Mouse (Mus musculus) left cerebral cortex, adult 8-10 months (tissue): Measurements from ENCODE around the gene Gm5965. TPM values are rescaled to one million over a fixed set of nuclear protein-coding genes. Genes with fewer than 3 reads are reported as not detected.
"Not testable (repeated sequence)": the region's sequence is repeated elsewhere in the genome, so short reads cannot be mapped to it uniquely, and the experiment has no call there.

Experiments used
- DNase-seq, 2 experiments: peaks; one replicate each; pipeline ENCODE4 v3.0.0; 2022; ENCODE audit warnings: low spot score in 2 of 2
- total RNA-seq, 4 experiments: library from RNA; stranded (reverse); gene quantifications; 2 replicates each; pipeline ENCODE4 v1.2.4; 2022

The Gm5965 gene
- not detected for total RNA-seq

DNA sequence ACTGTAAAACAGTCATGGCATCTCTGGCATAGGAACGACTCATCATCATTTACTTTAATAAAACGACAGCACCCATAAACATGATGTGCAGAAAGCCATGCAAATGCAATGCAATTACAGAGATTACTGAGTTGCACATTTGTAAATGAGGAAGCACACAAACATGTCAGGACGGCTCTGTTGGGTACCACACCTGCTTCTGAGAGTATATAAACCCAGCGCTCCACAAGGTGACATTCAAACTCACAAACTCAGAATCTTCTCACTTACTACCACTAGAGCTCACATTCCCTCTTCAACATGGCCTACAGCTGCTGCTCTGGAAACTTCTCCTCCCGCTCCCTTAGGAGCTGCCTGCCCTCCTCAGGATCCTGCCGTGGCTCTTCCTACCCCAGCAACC, at the start of gene Gm5965:
Gm5965 (plus strand) TSS at position 301 of the 400 bp plus-strand sequence.
- no peak for DNase-seq

DNA sequence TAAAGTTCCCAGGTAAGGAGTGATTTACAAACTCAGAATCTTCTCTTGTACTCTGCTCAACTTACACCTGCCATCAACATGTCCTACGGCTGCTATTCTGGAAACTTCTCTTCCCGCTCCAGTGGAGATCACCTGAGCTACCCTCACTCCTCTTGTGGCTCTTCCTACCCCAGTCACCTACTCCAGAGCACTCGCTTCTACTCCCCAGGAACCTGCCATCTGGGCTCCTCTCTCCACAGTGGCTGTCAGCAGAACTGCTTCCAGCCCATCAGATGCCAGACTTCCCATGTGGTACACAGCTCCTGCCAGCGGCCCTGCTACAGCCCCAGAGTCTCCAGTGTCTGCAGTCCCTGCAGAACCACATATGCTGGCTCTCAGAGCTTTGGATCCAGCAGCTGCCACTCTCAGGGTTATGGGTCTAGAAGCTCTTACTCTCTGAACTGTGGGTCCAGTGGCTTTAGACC, 48.9 kb upstream of the Gm5965 start, which contains the start of gene Krtap13-1:
Krtap13-1 (plus strand) TSS at position 51 of the 464 bp plus-strand sequence.
- DNase-seq = no peak

DNA sequence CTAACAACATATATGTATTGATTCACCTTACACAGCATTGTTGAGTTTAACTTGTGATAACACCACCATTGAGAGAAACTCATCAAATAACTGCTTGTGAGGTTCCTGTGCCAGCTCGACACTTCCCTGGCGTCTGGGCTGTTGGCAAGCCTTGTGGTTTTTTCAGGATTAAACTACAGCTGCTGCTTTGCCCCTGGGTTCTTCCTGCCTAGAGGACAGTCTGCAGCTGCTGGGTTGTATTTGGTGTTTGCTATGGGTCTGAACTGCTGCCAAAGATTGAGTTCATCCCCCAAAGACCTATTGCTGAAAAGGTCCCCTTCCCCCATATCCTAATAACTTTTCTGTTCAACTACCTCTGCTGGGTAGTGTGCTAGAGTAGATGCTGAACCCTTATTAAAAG, 42.3 kb upstream of the Gm5965 start:
- DNase-seq = no peak

DNA sequence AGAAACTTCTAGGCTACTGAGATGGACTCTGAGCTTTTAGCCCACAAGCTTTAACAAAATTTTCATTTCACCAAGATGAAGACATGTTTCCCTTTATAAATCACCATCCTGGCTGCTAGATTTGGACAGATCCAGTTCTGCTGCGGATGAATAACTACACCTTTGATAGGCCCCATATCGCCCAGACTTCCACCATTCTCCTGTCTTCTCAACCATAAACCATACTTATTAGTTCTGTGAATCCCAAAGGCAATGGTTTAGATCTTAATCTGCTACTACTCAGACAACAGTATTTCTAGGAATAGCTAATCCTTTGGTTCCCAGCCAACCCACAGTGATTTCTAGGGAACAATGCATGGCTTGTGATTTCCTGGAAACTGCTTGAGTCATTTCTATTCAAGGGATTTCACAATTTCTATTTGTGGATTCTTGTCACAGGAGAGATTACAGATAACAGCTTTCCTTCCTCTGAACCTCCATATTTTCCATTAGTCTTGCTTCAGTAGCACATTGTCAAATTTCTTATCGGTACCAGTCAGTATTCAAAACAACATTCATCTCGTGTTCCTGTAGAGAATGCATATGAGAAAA, 32.9 kb upstream of the Gm5965 start:
- DNase-seq = no peak

DNA sequence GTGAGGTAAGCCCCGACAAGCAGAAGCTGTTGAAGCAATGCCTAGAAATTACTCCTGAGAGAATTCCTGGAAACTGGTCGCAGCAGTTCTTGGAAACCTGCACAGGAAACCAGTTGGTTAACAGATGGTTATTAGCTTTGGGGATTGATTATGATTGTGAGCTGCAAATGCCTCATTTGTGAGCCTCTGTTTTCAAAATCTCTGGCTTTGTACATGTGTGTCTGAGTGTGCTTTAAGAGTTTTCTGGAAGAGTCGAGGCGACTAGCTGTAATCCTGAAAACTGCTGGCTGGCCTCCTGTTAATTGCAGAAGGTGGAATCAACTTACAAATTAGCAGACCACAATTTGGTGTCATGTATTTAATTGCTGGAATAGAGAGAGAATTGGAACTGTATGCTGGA, 29.8 kb upstream of the Gm5965 start:
- no peak for DNase-seq

DNA sequence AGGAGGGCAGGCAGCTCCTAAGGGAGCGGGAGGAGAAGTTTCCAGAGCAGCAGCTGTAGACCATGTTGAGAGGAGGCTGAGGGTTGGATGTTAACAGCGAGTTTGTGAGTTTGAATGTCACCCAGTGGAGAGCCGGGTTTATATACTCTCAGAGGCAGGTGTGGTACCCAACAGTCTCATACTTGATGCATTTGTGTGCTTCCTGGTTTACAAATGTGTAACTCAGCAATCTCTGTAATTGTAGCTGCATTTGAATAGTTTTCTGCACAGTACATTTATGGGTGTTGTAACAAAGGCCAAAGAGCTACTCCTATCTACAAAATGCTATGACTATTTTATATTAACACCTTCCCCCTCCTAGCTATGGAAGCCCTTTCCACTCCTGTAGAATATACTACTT, 26.2 kb upstream of the Gm5965 start, which contains the start of gene Krtap13:
Krtap13 (minus strand) TSS at position 101 of the 400 bp plus-strand sequence.
- DNase-seq = not testable (repeated sequence)

DNA sequence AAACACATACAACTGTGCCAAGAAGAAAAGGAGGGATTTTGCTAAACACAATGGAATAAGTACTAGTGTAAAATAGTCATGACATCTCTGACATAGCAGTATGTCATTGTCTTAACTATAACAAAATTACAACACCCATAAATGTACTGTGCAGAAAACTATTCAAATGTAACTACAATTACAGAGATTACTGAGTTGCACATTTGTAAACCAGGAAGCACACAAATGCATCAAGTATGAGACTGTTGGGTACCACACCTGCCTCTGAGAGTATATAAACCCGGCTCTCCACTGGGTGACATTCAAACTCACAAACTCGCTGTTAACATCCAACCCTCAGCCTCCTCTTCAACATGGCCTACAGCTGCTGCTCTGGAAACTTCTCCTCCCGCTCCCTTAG, 19.1 kb upstream of the Gm5965 start, which contains the start of gene 2310034C09Rik:
2310034C09Rik (plus strand) TSS at position 301 of the 400 bp plus-strand sequence.
- DNase-seq = not testable (repeated sequence)

DNA sequence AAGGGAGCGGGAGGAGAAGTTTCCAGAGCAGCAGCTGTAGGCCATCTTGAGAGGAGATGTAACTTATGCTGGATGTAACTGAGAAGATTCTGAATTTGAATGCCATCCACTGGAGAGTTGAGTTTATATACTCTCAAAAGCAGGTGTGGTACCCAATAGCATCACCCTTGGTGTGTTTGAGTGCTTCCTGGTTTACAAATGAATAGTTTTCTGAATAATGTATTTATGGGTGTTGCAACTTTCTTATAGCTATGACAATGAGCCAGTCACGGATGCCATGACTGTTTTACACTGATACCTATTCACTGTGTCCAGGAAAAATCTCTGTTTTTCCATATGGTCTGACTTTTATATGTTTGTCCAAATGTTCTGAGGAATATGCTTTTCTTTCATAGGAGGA, 3.6 kb upstream of the Gm5965 start, which contains the start of gene 2310057N15Rik:
2310057N15Rik (minus strand) TSS at position 101 of the 400 bp plus-strand sequence.
- no peak for DNase-seq

DNA sequence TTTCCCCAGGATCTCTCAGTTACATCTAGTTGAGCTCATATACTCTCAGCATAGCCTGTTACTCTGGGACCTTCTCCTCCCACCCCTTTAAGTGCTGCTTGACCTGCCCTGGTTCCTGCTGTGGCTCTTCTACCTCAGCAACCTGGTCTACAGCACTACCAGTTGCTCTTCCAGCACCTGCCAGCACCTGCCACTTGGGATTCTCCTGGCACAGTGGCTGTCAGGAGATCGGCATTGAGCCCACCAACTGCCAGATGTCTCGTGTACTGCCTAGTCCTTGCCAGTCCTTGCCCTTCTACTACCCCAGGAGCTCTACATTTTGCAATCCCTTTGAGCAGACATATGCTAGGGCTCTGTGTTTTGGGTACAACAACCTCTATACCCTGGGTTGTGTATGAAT, 9.1 kb downstream of the Gm5965 start:
- DNase-seq = no peak

DNA sequence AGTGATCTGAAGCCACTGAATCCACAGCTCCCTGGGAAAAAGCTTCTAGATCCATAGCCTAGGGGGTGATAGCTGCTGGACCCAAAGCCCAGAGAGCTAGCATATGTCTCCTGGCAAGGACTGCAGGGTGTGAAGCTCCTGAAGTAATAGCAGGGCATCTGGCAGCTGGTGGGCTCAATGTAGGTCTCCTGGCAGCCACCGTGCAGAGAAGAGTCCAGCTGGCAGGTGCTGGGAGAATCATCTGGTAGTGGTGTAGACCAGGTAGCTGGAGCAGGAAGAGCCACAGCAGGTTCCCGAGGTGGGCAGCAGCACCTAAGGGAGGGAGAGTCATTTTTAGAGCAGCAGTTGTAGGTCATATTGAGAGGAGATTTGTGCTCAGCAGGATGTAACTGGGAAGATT, 34.1 kb downstream of the Gm5965 start, which contains the start of gene Gm20741:
Gm20741 (minus strand) TSS at position 394 of the 400 bp plus-strand sequence.
- peak in 1 of 2 experiments; percentile 19 for DNase-seq

DNA sequence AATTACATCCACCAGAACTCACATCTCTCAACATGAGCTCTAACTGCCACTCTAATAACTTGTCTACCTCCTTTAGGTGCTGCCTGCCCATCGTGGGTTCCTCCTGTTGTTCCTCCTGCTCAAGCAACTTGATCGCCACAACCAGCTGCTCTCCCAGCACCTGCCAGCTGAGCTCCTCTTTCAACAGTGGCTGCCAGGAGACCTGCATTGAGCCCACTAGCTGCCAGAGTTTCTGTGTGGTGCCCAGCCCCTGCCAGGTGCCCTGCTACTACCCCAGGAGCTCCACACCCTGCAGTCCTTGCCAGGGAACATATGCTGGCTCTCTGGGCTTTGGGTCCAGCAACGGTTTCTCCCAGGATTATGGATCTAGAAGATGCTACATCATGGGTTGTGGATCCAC, 42.4 kb downstream of the Gm5965 start, which contains the start of gene Krtap15:
Krtap15 (plus strand) TSS at position 150 of the 400 bp plus-strand sequence.
- no peak for DNase-seq

DNA sequence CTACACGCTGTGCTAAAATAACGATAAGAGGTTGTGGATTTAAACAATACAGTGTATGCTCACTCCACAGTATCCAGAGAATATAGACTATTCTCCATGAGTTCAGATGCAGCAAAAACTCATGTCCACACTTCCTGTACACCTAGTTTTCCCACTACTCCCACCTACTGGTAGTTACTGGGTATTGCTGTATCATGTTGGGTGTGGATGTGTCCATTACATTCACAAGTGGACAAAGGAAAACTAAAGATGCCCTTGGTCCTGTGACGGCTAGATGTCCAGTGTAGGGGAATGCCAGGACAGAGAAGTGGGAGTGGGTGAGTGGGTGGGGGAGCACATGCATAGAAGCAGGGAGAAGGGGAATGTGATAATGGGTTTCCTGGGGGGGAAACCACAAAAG, 46.0 kb downstream of the Gm5965 start:
- DNase-seq = no peak

DNA sequence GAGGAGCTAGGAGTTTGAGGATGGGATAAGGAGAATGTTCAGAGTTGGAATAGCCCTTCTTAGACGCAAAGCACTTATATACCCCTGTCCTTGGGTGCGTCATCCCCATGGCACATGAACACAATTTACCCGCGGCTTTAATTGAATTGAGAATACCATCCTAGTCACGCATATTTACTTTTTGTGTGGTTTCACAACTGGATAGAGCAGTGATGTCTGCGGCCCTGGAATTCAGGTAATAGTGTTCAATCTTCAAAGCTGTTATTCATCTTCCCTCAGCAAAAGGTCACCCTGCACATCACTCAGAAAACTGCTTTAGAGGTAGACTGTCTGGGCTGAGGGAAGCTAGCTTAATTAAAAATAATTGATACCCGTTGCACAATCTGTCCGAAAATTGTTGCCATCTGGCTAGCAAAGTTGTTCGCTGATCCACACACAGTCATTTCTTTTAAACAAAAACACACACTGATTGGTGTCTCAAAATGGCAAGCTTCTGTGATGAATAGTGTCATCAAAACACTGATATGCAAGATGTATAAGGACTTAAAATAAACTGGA, 48.5 kb downstream of the Gm5965 start, which contains the start of gene Krtap14:
Krtap14 (minus strand) TSS at position 51 of the 558 bp plus-strand sequence.
- no peak for DNase-seq

DNA sequence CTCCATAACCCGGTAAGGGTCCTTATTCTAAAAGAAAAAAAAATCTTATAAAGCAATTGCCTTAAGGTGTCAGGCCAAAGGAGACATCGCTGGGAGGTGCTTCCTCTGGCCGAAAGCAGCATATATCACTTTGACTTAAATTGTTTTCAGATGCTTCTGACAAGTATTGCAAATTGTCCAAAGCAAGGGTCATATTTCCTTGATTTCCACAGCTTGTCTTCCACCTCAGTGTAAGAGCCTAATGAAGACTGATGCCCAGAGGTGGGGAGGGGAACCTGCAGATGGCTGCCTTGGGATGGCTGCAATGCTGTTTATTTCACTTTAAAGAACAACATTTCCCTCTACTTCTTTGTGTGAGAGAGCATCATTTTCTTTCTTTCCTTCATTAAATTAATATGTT, 49.3 kb downstream of the Gm5965 start:
- DNase-seq = no peak

Other genes with a start within 250 kb of the Gm5965 start
- gene Cldn8, start 214.7 kb upstream of the Gm5965 start, total RNA-seq = not detected
- gene Krtap24-1, start 165.6 kb upstream of the Gm5965 start, total RNA-seq = not detected
- gene 2310079G19Rik, start 150.2 kb upstream of the Gm5965 start, total RNA-seq = not detected
- gene Krtap26-1, start 130.1 kb upstream of the Gm5965 start, total RNA-seq = not detected
- gene Krtap27-1, start 106.2 kb upstream of the Gm5965 start, total RNA-seq = not detected
- gene 2310061N02Rik, start 69.9 kb upstream of the Gm5965 start, total RNA-seq = not detected
- not detected for gene Krtap13-1, start 49.0 kb upstream of the Gm5965 start, total RNA-seq
- gene Krtap13, start 26.3 kb upstream of the Gm5965 start, total RNA-seq = not detected
- not detected for gene 2310034C09Rik, start 19.0 kb upstream of the Gm5965 start, total RNA-seq
- not detected for gene 2310057N15Rik, start 3.7 kb upstream of the Gm5965 start, total RNA-seq
- not detected for gene Gm20741, start 34.3 kb downstream of the Gm5965 start, total RNA-seq
- not detected for gene Krtap15, start 42.3 kb downstream of the Gm5965 start, total RNA-seq
- not detected for gene Krtap14, start 48.2 kb downstream of the Gm5965 start, total RNA-seq
- not detected for gene Krtap19-1, start 91.5 kb downstream of the Gm5965 start, total RNA-seq
- not detected for gene Krtap19-2, start 96.4 kb downstream of the Gm5965 start, total RNA-seq
- not detected for gene Krtap19-3, start 100.1 kb downstream of the Gm5965 start, total RNA-seq
- not detected for gene Krtap19-4, start 107.2 kb downstream of the Gm5965 start, total RNA-seq
- gene Krtap19-5, start 118.6 kb downstream of the Gm5965 start, total RNA-seq = not detected
- not detected for gene Krtap19-9b, start 154.4 kb downstream of the Gm5965 start, total RNA-seq
- not detected for gene Krtap16-3, start 185.0 kb downstream of the Gm5965 start, total RNA-seq
- gene Krtap22-2, start 232.9 kb downstream of the Gm5965 start, total RNA-seq = not detected
- gene Gm10229, start 237.4 kb downstream of the Gm5965 start, total RNA-seq = not detected